Mouse (Mus musculus) liver, embryonic 16.5 days (tissue): ENCODE data around the gene Catsperz. TPM values are rescaled to one million over a fixed set of nuclear protein-coding genes. Genes with fewer than 3 reads are reported as not detected.

Experiments
- ATAC-seq: fragments of 200-750 bp; cut with Nextera tagmentation; 2 replicates; pipeline ENCODE4 v1.8.0; 2017; ENCODE audit warnings: low read depth, mild to moderate bottlenecking, moderate number of reproducible peaks, moderate library complexity
- H3K27ac ChIP-seq: fragments of 300-500 bp; sonication (generic); 2 replicates; pipeline ENCODE4 v1.5.1; 2014; ENCODE audit warnings: mild to moderate bottlenecking, low read length
- H3K27me3 ChIP-seq: fragments of 300-500 bp; sonication (generic); 2 replicates; pipeline ENCODE4 v1.6.1; 2014; ENCODE audit warnings: low read depth, low read length, mixed read lengths; ENCODE audit not compliant: control insufficient read depth, insufficient read depth
- H3K36me3 ChIP-seq: fragments of 300-500 bp; sonication (generic); 2 replicates; pipeline ENCODE4 v1.6.1; 2014; ENCODE audit warnings: mild to moderate bottlenecking; ENCODE audit not compliant: control insufficient read depth, insufficient read depth
- H3K4me1 ChIP-seq: fragments of 300-500 bp; sonication (generic); 2 replicates; pipeline ENCODE4 v1.6.1; 2014; ENCODE audit warnings: low read depth, low read length, mixed read lengths; ENCODE audit not compliant: control insufficient read depth
- H3K4me2 ChIP-seq: fragments of 300-500 bp; sonication (generic); 2 replicates; pipeline ENCODE4 v1.6.1; 2014; ENCODE audit warnings: low read depth, low read length, mixed read lengths
- H3K4me3 ChIP-seq: fragments of 300-500 bp; sonication (generic); 2 replicates; pipeline ENCODE4 v1.5.1; 2014; ENCODE audit warnings: low read depth, mild to moderate bottlenecking, low read length
- H3K9ac ChIP-seq: fragments of 300-500 bp; sonication (generic); 2 replicates; pipeline ENCODE4 v1.6.1; 2014; ENCODE audit warnings: low read depth, low read length
- H3K9me3 ChIP-seq: fragments of 300-500 bp; sonication (generic); replicated peaks from 2 replicates; pipeline ENCODE4 v1.6.1; 2016; ENCODE audit warnings: low read length; ENCODE audit not compliant: control insufficient read depth
- WGBS: fragments of 180-500 bp; shearing (Covaris S2); extraction: QIAGEN DNeasy Blood & Tissue Kit; methylation state at CpG from one replicate; pipeline ENCODE4 v1.1.7; 2014; ENCODE audit not compliant: insufficient replicate concordance; 5-methylcytosine and 5-hydroxymethylcytosine counted together
- microRNA-seq: library from miRNA; unstranded; fragments of <30 nt; microRNA quantifications from one replicate; pipeline ENCODE4, GENCODE M21; 2016
- polyA plus RNA-seq: library from polyadenylated mRNA; unstranded; fragments of >200 nt; fragmentation: Nextera tagmentation; extraction: Ambion mirVana; gene quantifications from 2 replicates; pipeline ENCODE4 v1.2.1, GENCODE M21; 2015

Gene Catsperz
- polyA plus RNA-seq, 1 experiment from 2014 or later, result 0.50 TPM

GRCm38 (mm10) chr19:6877965-6878364 is 47.2 kb downstream of the Catsperz start:
- Histone ChIP-seq H3K36me3 (no peaks in the 10 kb centered on the region), H3K9me3 (no peaks in the 10 kb centered on the region), H3K27me3 (no peaks in the 10 kb centered on the region), H3K4me1 (no peaks in the 10 kb centered on the region), H3K27ac (no peak overlapping the region), H3K4me3 (no peak overlapping the region), H3K4me2 (no peak overlapping the region), H3K9ac (no peak overlapping the region)
- ATAC-seq, result no peak
- WGBS, result 67% methylated on average over 4 of the region's 4 CpGs

GRCm38 (mm10) chr19:6876799-6877198 is 48.4 kb downstream of the Catsperz start:
- H3K27me3 ChIP-seq, result no peaks in the 10 kb centered on the region
- H3K4me1 ChIP-seq, result peaks cover 5% of the 10 kb centered on the region
- H3K27ac ChIP-seq, result no peak overlapping the region
- no peak overlapping the region for H3K4me2 ChIP-seq
- no peak overlapping the region for H3K9ac ChIP-seq
- no peak overlapping the region for H3K4me3 ChIP-seq
- no peaks in the 10 kb centered on the region for H3K36me3 ChIP-seq
- ATAC-seq, result no peak
- no peaks in the 10 kb centered on the region for H3K9me3 ChIP-seq

- H3K4me1 ChIP-seq, result peaks cover 14% of the 10 kb centered on the region
- no peak overlapping the region for H3K4me2 ChIP-seq
- H3K9me3 ChIP-seq, result no peaks in the 10 kb centered on the region
- H3K27me3 ChIP-seq, result no peaks in the 10 kb centered on the region
- no peak overlapping the region for H3K9ac ChIP-seq
- no peak for ATAC-seq
- H3K36me3 ChIP-seq, result no peaks in the 10 kb centered on the region
- no peak overlapping the region for H3K27ac ChIP-seq
- WGBS, result 74% methylated on average over 6 of the region's 6 CpGs
- H3K4me3 ChIP-seq, result no peak overlapping the region
These were observed 49.3 kb downstream of the Catsperz start for GRCm38 (mm10) chr19:6875834-6876233.

GRCm38 (mm10) chr19:6874257-6874656 is 50.9 kb downstream of the Catsperz start:
- Histone ChIP-seq H3K4me2 (no peak overlapping the region), H3K4me3 (no peak overlapping the region), H3K9ac (no peak overlapping the region), H3K4me1 (peaks cover 14% of the 10 kb centered on the region), H3K27ac (no peak overlapping the region), H3K27me3 (no peaks in the 10 kb centered on the region), H3K36me3 (no peaks in the 10 kb centered on the region), H3K9me3 (no peaks in the 10 kb centered on the region)
- WGBS, result 52% methylated on average over 1 of the region's 1 CpGs
- no peak for ATAC-seq

- no peak overlapping the region for H3K4me2 ChIP-seq
- H3K27me3 ChIP-seq, result no peaks in the 10 kb centered on the region
- H3K36me3 ChIP-seq, result no peaks in the 10 kb centered on the region
- no peak overlapping the region for H3K9ac ChIP-seq
- WGBS, result 50% methylated on average over 3 of the region's 3 CpGs
- no peaks in the 10 kb centered on the region for H3K9me3 ChIP-seq
- H3K4me1 ChIP-seq, result peaks cover 14% of the 10 kb centered on the region
- H3K4me3 ChIP-seq, result no peak overlapping the region
- no peak for ATAC-seq
- H3K27ac ChIP-seq, result no peak overlapping the region
These were observed 52.5 kb downstream of the Catsperz start for GRCm38 (mm10) chr19:6872701-6873100.

Small RNA genes lying within 50 kb of the gene (microRNA-seq; reads per million reads assigned to microRNA genes)
- gene Mir6990, result 0.98 reads per million

Other genes starting within 250 kb of the Catsperz start
- gene Rps6ka4, start 84.7 kb downstream of the Catsperz start, polyA plus RNA-seq, result 5.0 and 5.5 TPM in 2 replicates
- 1.9 and 2.8 TPM in 2 replicates for gene Ccdc88b, start 67.2 kb downstream of the Catsperz start, polyA plus RNA-seq
- gene Trmt112, start 15.7 kb downstream of the Catsperz start, polyA plus RNA-seq, result 57.3 and 62.3 TPM in 2 replicates
- 140 and 161 TPM in 2 replicates for gene Prdx5, start 15.3 kb downstream of the Catsperz start, polyA plus RNA-seq
- 3.6 and 4.8 TPM in 2 replicates for gene Esrra, start 3.6 kb downstream of the Catsperz start, polyA plus RNA-seq
- gene Kcnk4, start 9.1 kb upstream of the Catsperz start, polyA plus RNA-seq, result 0.04 and 0.11 TPM in 2 replicates
- gene Bad, start 16.5 kb upstream of the Catsperz start, polyA plus RNA-seq, result 24.8 and 25.2 TPM in 2 replicates
- gene Gpr137, start 17.1 kb upstream of the Catsperz start, polyA plus RNA-seq, result 5.2 and 5.3 TPM in 2 replicates
- gene Ppp1r14b, start 49.6 kb upstream of the Catsperz start, polyA plus RNA-seq, result 15.9 and 17.4 TPM in 2 replicates
- gene Plcb3, start 51.1 kb upstream of the Catsperz start, polyA plus RNA-seq, result 4.8 and 6.6 TPM in 2 replicates
- gene Fkbp2, start 55.1 kb upstream of the Catsperz start, polyA plus RNA-seq, result 91.1 and 101 TPM in 2 replicates
- 7.7 and 10.5 TPM in 2 replicates for gene Vegfb, start 62.3 kb upstream of the Catsperz start, polyA plus RNA-seq
- 9.9 and 10.5 TPM in 2 replicates for gene Dnajc4, start 67.2 kb upstream of the Catsperz start, polyA plus RNA-seq
- 10.1 and 10.5 TPM in 2 replicates for gene Nudt22, start 70.7 kb upstream of the Catsperz start, polyA plus RNA-seq
- 1.6 and 2.5 TPM in 2 replicates for gene Trpt1, start 70.8 kb upstream of the Catsperz start, polyA plus RNA-seq
- gene Fermt3, start 94.1 kb upstream of the Catsperz start, polyA plus RNA-seq, result 103 and 105 TPM in 2 replicates
- gene Stip1, start 114.6 kb upstream of the Catsperz start, polyA plus RNA-seq, result 103 and 104 TPM in 2 replicates
- 4.6 and 5.8 TPM in 2 replicates for gene Macrod1, start 131.4 kb upstream of the Catsperz start, polyA plus RNA-seq
- gene Flrt1, start 180.3 kb upstream of the Catsperz start, polyA plus RNA-seq, result 0.09 and 0.19 TPM in 2 replicates